Mouse (Mus musculus) MEL (cell line): ENCODE results near the gene Ak1. TPM values are rescaled to one million over a fixed set of nuclear protein-coding genes. Genes with fewer than 3 reads are reported as not detected.
A peak's percentile ranks its signal among the peaks of the same experiment; 100 is the strongest.

ENCODE experiments used
- DNase-seq: peaks from one replicate; pipeline ENCODE4 v3.0.0; 2011; ENCODE audit warnings: low read depth, low spot score
- H3K27ac ChIP-seq: 2 replicates; pipeline ENCODE4 v1.5.1; 2012; ENCODE audit warnings: low read depth, mild to moderate bottlenecking, control low read depth, low read length, moderate library complexity; ENCODE audit not compliant: control insufficient read depth
- H3K27me3 ChIP-seq, 2 experiments: fragments of 150-350 bp in 1 of 2; sonication (generic) in 1 of 2; 2 replicates each; pipeline ENCODE4 v1.6.1; 2012; ENCODE audit warnings: low read length in 2 of 2, mild to moderate bottlenecking in 2 of 2, improper control_type of control experiment in 1 of 2, moderate library complexity in 1 of 2; ENCODE audit not compliant: insufficient read depth in 2 of 2, control insufficient read depth in 1 of 2
- H3K36me3 ChIP-seq, 2 experiments: 2 replicates each; pipeline ENCODE4 v1.6.1; 2012 to 2014; ENCODE audit warnings: low read length in 2 of 2, improper control_type of control experiment in 1 of 2, inconsistent platforms in 1 of 2, mild to moderate bottlenecking in 1 of 2; ENCODE audit not compliant: insufficient read depth in 2 of 2, control insufficient read depth in 1 of 2
- H3K4me1 ChIP-seq, 2 experiments: fragments of 150-350 bp in 1 of 2; sonication (generic) in 1 of 2; 2 replicates each; pipeline ENCODE4 v1.6.1; 2012; ENCODE audit warnings: low read length in 2 of 2, improper control_type of control experiment in 1 of 2, mild to moderate bottlenecking in 1 of 2; ENCODE audit not compliant: insufficient read depth in 2 of 2, control insufficient read depth in 1 of 2
- H3K4me3 ChIP-seq, 2 experiments: fragments of 150-350 bp in 1 of 2; sonication (generic) in 1 of 2; 2 replicates each; pipeline ENCODE4 v1.5.1; 2012; ENCODE audit warnings: low read depth in 2 of 2, low read length in 2 of 2, mild to moderate bottlenecking in 2 of 2, moderate library complexity in 2 of 2, control low read depth in 1 of 2, improper control_type of control experiment in 1 of 2; ENCODE audit not compliant: control insufficient read depth in 1 of 2, insufficient read depth in 1 of 2
- H3K79me2 ChIP-seq: 2 replicates; pipeline ENCODE4 v1.6.1; 2012; ENCODE audit warnings: mild to moderate bottlenecking, low read length, moderate library complexity; ENCODE audit not compliant: control insufficient read depth, poor library complexity, insufficient read depth
- H3K9ac ChIP-seq: 2 replicates; pipeline ENCODE4 v1.6.1; 2012; ENCODE audit warnings: low read depth, mild to moderate bottlenecking, control low read depth, low read length, moderate library complexity; ENCODE audit not compliant: control insufficient read depth, poor library complexity, severe bottlenecking
- H3K9me3 ChIP-seq: fragments of 150-350 bp; sonication (generic); replicated peaks from 2 replicates; pipeline ENCODE4 v1.6.1; 2012; ENCODE audit warnings: mild to moderate bottlenecking, low read length, improper control_type of control experiment, moderate library complexity; ENCODE audit not compliant: insufficient read depth
- BHLHE40 ChIP-seq: IDR thresholded peaks from 2 replicates; pipeline ENCODE4 v1.6.1; 2012; ENCODE audit warnings: low read depth, mild to moderate bottlenecking, inconsistent platforms, low read length, improper control_type of control experiment, borderline replicate concordance
- CHD1 ChIP-seq: IDR thresholded peaks from 2 replicates; pipeline ENCODE4 v1.6.1; 2012; ENCODE audit warnings: low read depth, mild to moderate bottlenecking, inconsistent platforms, low read length, improper control_type of control experiment
- CTCF ChIP-seq, 3 experiments: IDR thresholded peaks in 2 of 3; conservative IDR thresholded peaks in 1 of 3; 2 replicates each; pipeline ENCODE4 v1.5.1; 2011 to 2012; ENCODE audit warnings: low read length in 3 of 3, low read depth in 2 of 3, mild to moderate bottlenecking in 2 of 3, improper control_type of control experiment in 1 of 3, inconsistent platforms in 1 of 3, mixed read lengths in 1 of 3, moderate library complexity in 1 of 3; ENCODE audit not compliant: control insufficient read depth in 1 of 3, insufficient read depth in 1 of 3, poor library complexity in 1 of 3, severe bottlenecking in 1 of 3
- EP300 ChIP-seq, 2 experiments: IDR thresholded peaks; 2 replicates each; pipeline ENCODE4 v1.6.1; 2011; ENCODE audit warnings: improper control_type of control experiment in 2 of 2, low read length in 2 of 2, low read depth in 1 of 2, mild to moderate bottlenecking in 1 of 2
- ETS1 ChIP-seq: IDR thresholded peaks from 2 replicates; pipeline ENCODE4 v1.6.1; 2012; ENCODE audit warnings: low read depth, mild to moderate bottlenecking, inconsistent platforms, low read length, improper control_type of control experiment, moderate library complexity
- GABPA ChIP-seq: IDR thresholded peaks from 2 replicates; pipeline ENCODE4 v1.6.1; 2012; ENCODE audit warnings: low read depth, mild to moderate bottlenecking, inconsistent platforms, low read length, improper control_type of control experiment, moderate library complexity
- GATA1 ChIP-seq: IDR thresholded peaks from 2 replicates; pipeline ENCODE4 v1.6.1; 2011; ENCODE audit warnings: low read depth, low read length, improper control_type of control experiment
- MAFK ChIP-seq: IDR thresholded peaks from 2 replicates; pipeline ENCODE4 v1.6.1; 2011; ENCODE audit warnings: low read depth, mild to moderate bottlenecking, low read length, improper control_type of control experiment, borderline replicate concordance
- MAZ ChIP-seq: IDR thresholded peaks from 2 replicates; pipeline ENCODE4 v1.6.1; 2012; ENCODE audit warnings: low read depth, mild to moderate bottlenecking, inconsistent platforms, low read length, improper control_type of control experiment
- MEF2A ChIP-seq: IDR thresholded peaks from 2 replicates; pipeline ENCODE4 v1.6.1; 2014; ENCODE audit warnings: low read depth, mild to moderate bottlenecking, inconsistent platforms, low read length, improper control_type of control experiment; ENCODE audit not compliant: poor library complexity, insufficient replicate concordance, severe bottlenecking; ENCODE audit errors: extremely low read depth
- MXI1 ChIP-seq: IDR thresholded peaks from 2 replicates; pipeline ENCODE4 v1.6.1; 2011; ENCODE audit warnings: mild to moderate bottlenecking, low read depth, low read length, improper control_type of control experiment
- MYB ChIP-seq: IDR thresholded peaks from 2 replicates; pipeline ENCODE4 v1.6.1; 2011; ENCODE audit warnings: mild to moderate bottlenecking, low read depth, low read length, improper control_type of control experiment
- NRF1 ChIP-seq: IDR thresholded peaks from 2 replicates; pipeline ENCODE4 v1.6.1; 2014; ENCODE audit warnings: low read depth, mild to moderate bottlenecking, inconsistent platforms, low read length, improper control_type of control experiment, moderate library complexity; ENCODE audit not compliant: poor library complexity, insufficient read depth, severe bottlenecking
- POLR2A ChIP-seq, 2 experiments: IDR thresholded peaks; 2 replicates each; pipeline ENCODE4 v1.6.1; 2011 to 2012; ENCODE audit warnings: low read length in 2 of 2, mild to moderate bottlenecking in 2 of 2, control low read depth in 1 of 2, improper control_type of control experiment in 1 of 2, low read depth in 1 of 2, moderate library complexity in 1 of 2; ENCODE audit not compliant: control insufficient read depth in 1 of 2, insufficient read depth in 1 of 2, poor library complexity in 1 of 2
- POLR2AphosphoS2 ChIP-seq: IDR thresholded peaks from 2 replicates; pipeline ENCODE4 v1.6.1; 2011; ENCODE audit warnings: low read length, improper control_type of control experiment
- RAD21 ChIP-seq: IDR thresholded peaks from 2 replicates; pipeline ENCODE4 v1.6.1; 2011; ENCODE audit warnings: mild to moderate bottlenecking, low read depth, low read length, improper control_type of control experiment
- SIN3A ChIP-seq: IDR thresholded peaks from 2 replicates; pipeline ENCODE4 v1.6.1; 2012; ENCODE audit warnings: low read length, improper control_type of control experiment, inconsistent platforms
- SMC3 ChIP-seq: IDR thresholded peaks from 2 replicates; pipeline ENCODE4 v1.6.1; 2011; ENCODE audit warnings: low read depth, low read length, improper control_type of control experiment
- TAL1 ChIP-seq: IDR thresholded peaks from 2 replicates; pipeline ENCODE4 v1.6.1; 2012; ENCODE audit warnings: mild to moderate bottlenecking, inconsistent platforms, low read length, moderate library complexity, mixed read lengths
- TBP ChIP-seq: IDR thresholded peaks from 2 replicates; pipeline ENCODE4 v1.8.0; 2011; ENCODE audit warnings: low read depth, low read length, improper control_type of control experiment
- UBTF ChIP-seq: IDR thresholded peaks from 2 replicates; pipeline ENCODE4 v1.6.1; 2012; ENCODE audit warnings: low read depth, mild to moderate bottlenecking, inconsistent platforms, low read length, improper control_type of control experiment, moderate library complexity, borderline replicate concordance; ENCODE audit not compliant: insufficient read depth
- ZC3H11A ChIP-seq: IDR thresholded peaks from 2 replicates; pipeline ENCODE4 v1.6.1; 2012; ENCODE audit warnings: low read depth, mild to moderate bottlenecking, inconsistent platforms, low read length, improper control_type of control experiment
- polyA plus RNA-seq, 2 experiments: library from polyadenylated mRNA; stranded (reverse) in 1 of 2; unstranded in 1 of 2; fragments of >175 nt in 1 of 2; fragments of >200 nt in 1 of 2; gene quantifications; 2 replicates each; pipeline versions ENCODE4 v1.2.1 to v1.2.4; 2012; ENCODE audit warnings: low replicate concordance in 2 of 2, low read depth in 1 of 2; ENCODE audit not compliant: insufficient read length in 2 of 2, insufficient read depth in 1 of 2, missing spikeins in 1 of 2
- total RNA-seq: library from RNA; depleted of rRNA; stranded (reverse); fragments of 300-350 nt; gene quantifications from 2 replicates; pipeline ENCODE4 v1.2.3, GENCODE M21; 2012

The Ak1 gene
- total and polyA plus RNA-seq, 3 experiments, result 0.12 to 0.13 TPM; not detected in 1

DNA sequence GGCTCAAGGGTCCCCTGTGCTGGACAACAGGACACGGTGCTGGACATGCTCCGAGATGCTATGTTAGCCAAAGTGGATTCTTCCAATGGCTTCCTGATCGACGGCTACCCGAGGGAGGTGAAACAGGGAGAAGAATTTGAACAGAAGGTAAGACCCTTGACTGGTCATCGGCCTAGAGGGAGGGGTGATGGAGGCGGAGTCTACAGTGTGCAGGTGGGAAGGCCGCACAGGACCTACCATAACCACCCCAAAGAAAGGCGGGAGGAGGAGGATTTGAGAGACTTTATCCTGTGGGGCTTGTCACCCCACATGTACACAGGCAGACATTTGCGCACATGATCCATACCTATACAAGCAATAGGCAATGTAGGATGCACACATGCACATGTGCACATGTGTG lies 9.5 kb downstream of the Ak1 start:
- Histone ChIP-seq H3K36me3 (no peaks in the 10 kb centered on the region), H3K27ac (no peak overlapping the region), H3K4me1 (no peaks in the 10 kb centered on the region), H3K27me3 (no peaks in the 10 kb centered on the region), H3K9me3 (no peaks in the 10 kb centered on the region), H3K4me3 (no peak overlapping the region), H3K9ac (no peak overlapping the region), H3K79me2 (no peaks in the 10 kb centered on the region)
- DNase-seq, result no peak
- no peak for TF ChIP-seq UBTF
- no peak for TF ChIP-seq GABPA
- no peak for TF ChIP-seq MYB
- TF ChIP-seq CTCF (IDR thresholded peaks at IDR 0.05 in 2 of 3, conservative IDR thresholded peaks at IDR 0.05 in 1 of 3; ENCODE audit: control insufficient read depth in 1 of 3, insufficient read depth in 1 of 3, low read depth in 2 of 3, low read length in 3 of 3, poor library complexity in 1 of 3, severe bottlenecking in 1 of 3), result no peak
- no peak for TF ChIP-seq ZC3H11A
- no peak for TF ChIP-seq EP300 (IDR thresholded peaks at IDR 0.05; ENCODE audit: low read depth in 1 of 2, low read length in 2 of 2)
- no peak for TF ChIP-seq POLR2AphosphoS2
- TF ChIP-seq MXI1, result no peak
- TF ChIP-seq MEF2A, result no peak
- TF ChIP-seq CHD1, result no peak
- no peak for TF ChIP-seq POLR2A (IDR thresholded peaks at IDR 0.05; ENCODE audit: control insufficient read depth in 1 of 2, insufficient read depth in 1 of 2, low read depth in 1 of 2, low read length in 2 of 2, poor library complexity in 1 of 2)
- no peak for TF ChIP-seq ETS1
- no peak for TF ChIP-seq GATA1
- no peak for TF ChIP-seq MAFK
- no peak for TF ChIP-seq TBP

DNA sequence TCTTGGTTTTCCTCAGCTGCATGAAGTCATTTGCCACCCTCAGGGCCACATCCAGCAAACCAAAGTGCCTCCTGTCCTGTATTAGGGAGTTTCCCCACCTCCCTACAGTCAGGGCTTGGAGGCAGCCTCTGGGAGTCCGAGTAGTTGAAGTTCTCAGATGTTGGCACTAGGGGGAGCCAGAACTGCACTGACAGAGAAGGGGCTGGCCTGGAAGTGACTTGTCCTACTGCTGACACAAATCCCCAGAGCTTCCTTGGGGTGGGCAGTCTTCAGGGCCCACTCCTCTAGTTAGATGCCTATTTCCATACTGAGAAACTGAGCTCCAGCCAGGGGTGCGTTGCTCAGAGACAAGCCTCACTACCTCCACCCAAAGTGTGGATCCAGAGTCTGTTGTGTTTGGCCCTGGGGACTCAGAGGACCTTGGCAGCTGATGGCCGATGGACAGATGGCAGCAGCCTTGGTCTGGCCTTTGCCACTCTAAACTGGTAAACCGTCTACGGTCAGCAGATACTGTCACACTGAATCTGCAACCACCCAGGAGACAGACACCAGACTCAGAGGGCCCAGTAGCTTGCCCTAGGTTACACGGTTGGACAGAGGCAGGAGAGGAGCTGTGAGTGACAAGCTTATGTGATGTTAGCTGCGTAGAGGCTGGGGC lies 10.3 kb downstream of the Ak1 start:
- H3K9me3 ChIP-seq, result no peaks in the 10 kb centered on the region
- no peaks in the 10 kb centered on the region for H3K4me1 ChIP-seq
- no peaks in the 10 kb centered on the region for H3K36me3 ChIP-seq
- no peaks in the 10 kb centered on the region for H3K79me2 ChIP-seq
- DNase-seq, result peak; percentile 82
- TF ChIP-seq SIN3A, result peak; percentile 47; the same call in 1 of the 2 replicates
- no peak for TF ChIP-seq TAL1
- peak; percentile 92 for TF ChIP-seq SMC3
- TF ChIP-seq NRF1, result no peak
- TF ChIP-seq BHLHE40, result 0 out of 2 replicates have a peak, but pooled peaks have one; percentile 16
- TF ChIP-seq MAZ, result 0 out of 2 replicates have a peak, but pooled peaks have one; percentile 38
- peak; percentile 89 to 98 (median 95) for TF ChIP-seq CTCF (IDR thresholded peaks at IDR 0.05 in 2 of 3, conservative IDR thresholded peaks at IDR 0.05 in 1 of 3; ENCODE audit: control insufficient read depth in 1 of 3, insufficient read depth in 1 of 3, low read depth in 2 of 3, low read length in 3 of 3, poor library complexity in 1 of 3, severe bottlenecking in 1 of 3)
- TF ChIP-seq ZC3H11A, result peak; percentile 88
- TF ChIP-seq RAD21, result peak; percentile 97
- H3K27me3 ChIP-seq, result no peaks in the 10 kb centered on the region
- H3K9ac ChIP-seq, result no peak overlapping the region
- H3K4me3 ChIP-seq, result no peak overlapping the region
- H3K27ac ChIP-seq, result no peak overlapping the region
